Mouse (Mus musculus): ENCODE measurements around the gene Lrrc4b.
A peak's percentile ranks its signal among the peaks of the same experiment; 100 is the strongest.

The Lrrc4b gene

DNA sequence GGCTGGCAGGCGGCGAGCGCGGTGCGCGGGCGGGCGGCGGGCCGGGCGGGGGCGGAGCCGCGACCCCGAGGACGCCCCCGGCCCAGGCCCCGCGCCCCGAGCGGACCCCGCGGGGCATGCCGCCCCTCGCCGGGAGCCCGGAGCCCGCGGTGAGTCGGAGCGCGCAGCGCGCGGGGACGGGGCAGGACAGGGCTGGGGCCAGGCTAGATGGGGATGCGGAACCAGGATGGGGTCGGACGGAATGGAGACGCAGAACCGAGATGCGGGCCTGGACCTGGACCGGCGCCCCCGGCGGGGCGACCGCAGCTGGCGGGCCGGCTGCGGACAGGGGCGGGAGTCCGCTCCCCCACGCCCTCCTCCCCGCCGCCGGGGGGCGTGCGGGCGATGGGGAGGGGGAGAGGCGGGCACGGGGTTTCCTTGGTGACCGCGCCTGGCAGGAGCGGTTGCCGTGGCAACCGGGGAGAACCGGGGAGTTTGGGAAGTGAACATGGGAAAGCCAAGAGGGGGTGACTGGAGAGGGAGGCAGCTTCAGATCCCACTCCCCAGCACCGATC is at the start of gene Lrrc4b:
Gene Lrrc4b (plus strand): TSS at position 51 of the 554 bp plus-strand sequence.
- DNase-seq (ENCODE audit: low spot score), result no peak

DNA sequence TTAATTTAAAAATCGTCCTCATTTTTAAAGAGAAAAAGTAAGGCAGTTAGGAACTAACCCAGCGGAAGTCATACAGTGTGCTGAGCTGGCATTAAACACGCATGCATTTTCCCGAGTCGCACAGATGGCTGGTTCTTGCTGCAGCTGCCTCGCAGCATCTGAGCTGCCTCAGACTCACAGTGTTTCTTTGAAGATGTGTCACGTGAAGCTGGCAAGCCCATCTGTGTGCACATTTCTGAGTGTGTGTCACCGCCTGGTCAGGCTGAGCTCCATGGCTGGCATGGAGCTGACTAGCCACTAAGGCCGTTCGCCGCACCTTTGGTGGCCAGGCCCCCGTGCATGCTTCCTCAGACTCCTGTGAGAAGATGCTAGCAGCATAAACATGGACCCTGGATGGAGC is 46.3 kb upstream of the Lrrc4b start:
- DNase-seq (ENCODE audit: low spot score), result no peak

DNA sequence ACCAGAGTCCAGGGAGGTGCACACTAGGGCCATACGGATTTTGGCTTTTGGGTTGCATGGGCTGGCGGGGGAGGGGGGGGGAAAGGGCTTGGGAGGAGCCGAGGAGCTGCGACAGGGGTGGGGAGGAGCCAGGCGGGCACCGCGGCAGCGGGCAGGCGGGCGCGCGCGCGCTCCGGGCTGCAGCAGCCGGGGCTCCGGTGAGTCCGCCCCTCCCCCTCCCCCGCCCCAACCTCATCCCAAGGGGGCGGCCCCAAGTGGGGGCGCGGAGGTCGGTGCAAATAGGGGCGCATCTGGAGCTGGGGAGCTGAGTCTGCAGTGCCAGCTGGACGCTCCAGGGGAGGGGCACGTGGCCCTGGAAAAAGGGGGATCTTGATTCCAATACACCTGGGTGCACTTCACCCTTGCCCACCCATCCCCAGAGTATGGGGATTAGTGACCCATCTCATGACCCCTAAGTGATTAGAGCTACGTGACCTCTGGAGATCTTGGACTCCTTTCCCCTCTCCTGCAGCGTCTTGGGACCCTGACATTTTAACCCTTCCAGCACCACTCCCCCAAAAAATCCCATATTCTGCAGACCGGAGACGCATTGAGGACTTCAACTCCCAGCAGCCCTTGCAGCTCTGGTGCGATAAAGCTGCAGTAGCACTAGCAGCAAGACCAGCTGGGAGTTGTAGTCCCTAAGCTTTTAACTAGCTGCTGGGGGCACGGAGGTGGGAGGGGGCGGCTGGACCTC is 44.7 kb upstream of the Lrrc4b start, which contains the start of gene Syt3:
Gene Syt3 (plus strand): TSS at position 123 of the 736 bp plus-strand sequence.
- peak; percentile 65 for DNase-seq (ENCODE audit: low spot score)

- DNase-seq (ENCODE audit: low spot score), result no peak
Measured at GRCm38 (mm10) chr7:44384716-44385059, 44.1 kb upstream of the Lrrc4b start.

- DNase-seq (ENCODE audit: low spot score), result no peak
Measured at GRCm38 (mm10) chr7:44385720-44386119, 43.1 kb upstream of the Lrrc4b start, which contains the start of gene 1700008O03Rik. 1700008O03Rik (minus strand) TSS chr7:44385820.

- DNase-seq (ENCODE audit: low spot score), result no peak
Measured at GRCm38 (mm10) chr7:44391831-44392230, 37.0 kb upstream of the Lrrc4b start.

DNA sequence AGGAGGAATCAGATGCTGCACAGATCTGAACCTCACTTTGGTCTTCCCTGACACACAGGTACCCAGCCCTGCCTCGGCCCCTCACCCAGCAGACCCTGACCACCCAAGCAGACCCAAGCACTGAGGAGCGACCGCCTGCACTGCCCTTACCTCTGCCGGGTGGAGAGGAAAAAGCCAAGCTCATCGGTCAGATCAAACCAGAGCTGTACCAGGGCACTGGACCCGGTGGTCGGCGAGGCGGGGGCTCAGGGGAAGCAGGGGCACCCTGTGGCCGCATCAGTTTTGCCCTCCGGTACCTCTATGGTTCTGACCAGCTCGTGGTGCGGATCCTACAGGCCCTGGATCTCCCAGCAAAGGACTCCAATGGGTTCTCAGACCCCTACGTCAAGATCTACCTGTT is 36.5 kb upstream of the Lrrc4b start:
- no peak for DNase-seq (ENCODE audit: low spot score)

DNA sequence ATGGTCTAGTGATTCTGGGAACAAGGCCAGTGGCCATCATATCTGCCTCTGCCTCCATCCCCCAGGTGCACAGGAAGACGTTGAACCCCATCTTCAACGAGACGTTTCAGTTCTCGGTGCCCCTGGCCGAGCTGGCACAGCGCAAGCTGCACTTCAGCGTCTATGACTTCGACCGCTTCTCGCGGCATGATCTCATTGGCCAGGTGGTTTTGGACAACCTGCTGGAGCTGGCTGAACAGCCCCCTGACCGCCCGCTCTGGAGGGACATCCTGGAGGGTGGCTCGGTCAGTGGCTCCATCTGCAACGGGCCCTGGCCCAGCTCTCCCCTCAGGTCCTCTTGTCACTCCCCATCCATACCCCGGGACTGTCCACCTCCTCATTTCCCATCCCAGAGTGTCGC is 35.5 kb upstream of the Lrrc4b start:
- no peak for DNase-seq (ENCODE audit: low spot score)

- no peak for DNase-seq (ENCODE audit: low spot score)
Measured at GRCm38 (mm10) chr7:44398570-44398969, 30.2 kb upstream of the Lrrc4b start.

- DNase-seq (ENCODE audit: low spot score), result no peak
Measured at GRCm38 (mm10) chr7:44401673-44402072, 27.1 kb upstream of the Lrrc4b start.

DNA sequence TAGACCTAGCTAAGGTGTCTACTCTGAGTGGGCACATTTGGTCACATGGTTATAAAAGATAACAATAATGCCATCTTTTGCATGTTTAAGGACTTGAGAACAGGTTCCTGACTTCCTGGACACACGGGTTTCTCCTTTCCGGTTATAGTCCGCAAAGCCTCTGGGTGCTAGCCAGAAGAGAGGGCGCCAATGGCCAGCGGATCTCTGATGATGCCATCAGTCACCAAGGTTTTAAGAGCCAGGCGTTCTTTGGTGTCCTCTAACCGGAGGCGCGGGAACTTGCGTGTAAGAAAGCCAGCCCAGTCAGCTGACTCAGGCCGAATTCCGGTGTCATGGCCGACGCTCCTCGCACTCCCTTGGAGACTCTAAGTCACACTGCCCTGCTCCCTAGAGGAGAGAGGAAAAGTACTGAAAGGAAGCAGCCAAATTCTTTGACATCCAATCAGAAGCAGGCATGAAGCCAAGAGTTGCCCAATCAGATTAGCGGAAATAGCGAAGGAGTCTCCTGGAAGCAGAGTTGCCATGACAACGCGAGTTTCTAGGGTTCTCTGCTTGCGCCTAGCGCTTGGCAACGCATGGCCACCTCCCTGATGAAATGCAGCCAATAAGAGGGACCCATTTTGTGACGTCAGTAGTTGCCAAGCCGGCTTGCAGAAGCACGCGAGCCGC is 23.3 kb upstream of the Lrrc4b start:
- peak; percentile 92 for DNase-seq (ENCODE audit: low spot score)

DNA sequence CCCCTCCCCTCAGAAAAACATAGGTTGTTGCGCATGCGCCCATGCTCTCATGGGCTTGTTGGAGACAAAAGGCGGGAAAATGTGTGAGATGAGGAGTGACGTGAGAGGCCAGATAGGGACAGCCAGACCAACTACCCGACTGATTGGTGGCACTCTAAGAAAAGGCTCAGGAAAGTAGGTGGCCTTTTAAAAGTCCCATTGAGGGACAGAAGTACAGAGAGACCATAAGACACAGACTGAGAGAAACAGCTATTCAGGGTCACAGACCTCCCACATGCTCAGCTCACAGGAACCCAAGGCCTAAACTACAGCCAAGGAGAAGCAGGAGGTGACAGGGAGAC is 22.8 kb upstream of the Lrrc4b start:
- DNase-seq (ENCODE audit: low spot score), result no peak

DNA sequence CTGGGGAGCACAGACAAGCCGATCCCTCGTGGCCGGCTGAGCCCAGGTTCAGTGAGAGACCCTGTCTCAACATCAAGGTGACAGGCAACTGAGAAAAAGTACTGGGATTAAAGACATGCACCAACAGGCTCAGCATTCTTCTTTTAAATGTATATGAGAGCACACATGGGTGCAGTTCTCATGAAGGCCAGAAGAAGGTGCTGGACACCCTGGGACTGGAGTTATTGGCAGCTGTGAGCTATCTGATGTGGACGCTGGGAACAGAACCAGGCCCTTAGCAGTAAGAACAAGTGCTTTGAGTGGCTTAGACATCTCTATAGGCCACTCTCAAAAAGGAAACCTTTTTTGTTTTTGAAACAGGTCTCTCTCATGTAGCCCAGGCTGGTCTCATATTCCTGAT is 17.7 kb upstream of the Lrrc4b start:
- no peak for DNase-seq (ENCODE audit: low spot score)

- no peak for DNase-seq (ENCODE audit: low spot score)
Measured at GRCm38 (mm10) chr7:44413307-44413706, 15.5 kb upstream of the Lrrc4b start.

GRCm38 (mm10) chr7:44427666-44428065 is 1.2 kb upstream of the Lrrc4b start:
- no peak for DNase-seq (ENCODE audit: low spot score)

DNA sequence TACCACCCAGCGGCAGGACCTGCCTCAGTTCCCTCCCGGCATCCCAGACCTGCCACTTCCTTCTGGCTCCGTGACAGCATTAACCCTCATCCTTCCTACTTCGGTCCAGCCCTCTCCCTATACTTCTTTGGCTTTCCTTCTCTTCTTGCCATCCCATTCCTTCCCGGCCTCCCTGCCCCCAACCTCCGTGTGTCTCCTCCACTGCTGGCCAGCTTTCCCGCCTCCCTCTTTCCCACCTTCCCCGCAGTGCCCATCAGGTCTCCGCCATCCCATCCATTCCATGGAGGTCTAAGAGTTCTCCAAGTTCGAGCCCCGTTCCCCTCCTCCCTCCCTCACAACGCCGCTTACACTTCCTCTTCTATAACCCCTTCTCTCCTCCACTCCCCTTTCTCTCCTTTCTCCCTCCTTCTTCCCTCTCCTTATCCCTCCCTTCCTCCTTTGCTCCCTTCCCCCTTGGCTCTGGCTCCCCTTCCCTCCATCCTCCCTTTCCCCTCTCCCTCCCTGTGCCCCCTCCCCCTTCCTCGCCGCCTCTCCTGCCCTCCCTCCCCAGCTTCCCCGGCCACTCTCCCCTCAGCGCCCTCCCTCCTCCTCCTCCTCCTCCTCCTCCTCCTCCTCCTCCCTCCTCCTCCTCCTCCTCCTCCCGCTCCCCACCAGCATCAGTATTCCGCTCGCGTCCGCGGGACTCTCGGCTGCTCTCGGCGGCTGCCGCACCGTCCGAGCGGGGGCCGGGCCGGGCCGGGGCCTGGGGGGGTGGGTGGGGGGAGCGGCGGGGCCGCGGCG is 457 bp upstream of the Lrrc4b start:
- no peak for DNase-seq (ENCODE audit: low spot score)

- DNase-seq (ENCODE audit: low spot score), result no peak
Measured at GRCm38 (mm10) chr7:44429534-44430488, 993 bp downstream of the Lrrc4b start.

GRCm38 (mm10) chr7:44432550-44432949 is 3.7 kb downstream of the Lrrc4b start:
- no peak for DNase-seq (ENCODE audit: low spot score)

DNA sequence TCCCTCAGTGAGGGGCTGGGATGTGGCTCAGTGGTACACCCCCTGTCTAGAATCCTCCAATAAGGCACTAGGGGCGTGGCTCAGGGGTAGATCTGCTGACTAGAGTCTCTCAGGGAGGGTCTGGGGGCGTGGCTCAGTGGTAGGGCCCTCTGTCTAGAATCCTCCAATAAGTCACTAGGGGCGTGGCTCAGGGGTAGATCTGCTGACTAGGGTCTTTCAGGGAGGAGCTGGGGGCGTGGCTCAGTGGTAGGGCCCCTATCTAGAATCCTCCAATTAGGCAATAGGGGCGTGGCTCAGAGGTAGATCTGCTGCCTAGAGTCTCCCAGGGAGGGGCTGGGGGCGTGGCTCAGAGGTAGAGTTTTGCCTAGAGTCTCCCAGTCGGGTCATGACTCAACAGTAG is 4.6 kb downstream of the Lrrc4b start:
- DNase-seq (ENCODE audit: low spot score), result peak; percentile 75

- no peak for DNase-seq (ENCODE audit: low spot score)
Measured at GRCm38 (mm10) chr7:44434089-44434488, 5.3 kb downstream of the Lrrc4b start.

GRCm38 (mm10) chr7:44435796-44436195 is 7.0 kb downstream of the Lrrc4b start:
- no peak for DNase-seq (ENCODE audit: low spot score)

DNA sequence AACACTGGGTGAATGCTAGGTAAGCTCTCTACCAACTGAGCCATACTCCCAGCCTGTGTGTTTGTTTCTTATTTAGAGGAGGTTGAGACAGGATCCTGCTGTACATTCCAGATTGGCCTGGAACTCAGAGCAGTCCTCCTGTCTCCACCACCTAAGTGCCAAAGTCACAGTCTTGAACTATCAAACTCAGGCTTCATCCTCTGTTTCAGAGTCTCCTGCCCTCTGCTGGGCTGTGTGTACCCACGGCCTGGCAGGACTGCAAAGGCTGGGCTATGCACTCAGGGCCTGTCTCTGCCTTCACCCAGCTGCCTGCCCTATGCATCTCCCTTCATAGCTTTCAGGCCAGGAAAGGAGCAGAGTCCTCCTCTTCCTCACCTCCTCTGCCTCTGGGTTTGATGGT is 7.4 kb downstream of the Lrrc4b start:
- DNase-seq (ENCODE audit: low spot score), result no peak
